11 mouse cellular contexts compared by ENCODE assay signal in the genomic region with DNA sequence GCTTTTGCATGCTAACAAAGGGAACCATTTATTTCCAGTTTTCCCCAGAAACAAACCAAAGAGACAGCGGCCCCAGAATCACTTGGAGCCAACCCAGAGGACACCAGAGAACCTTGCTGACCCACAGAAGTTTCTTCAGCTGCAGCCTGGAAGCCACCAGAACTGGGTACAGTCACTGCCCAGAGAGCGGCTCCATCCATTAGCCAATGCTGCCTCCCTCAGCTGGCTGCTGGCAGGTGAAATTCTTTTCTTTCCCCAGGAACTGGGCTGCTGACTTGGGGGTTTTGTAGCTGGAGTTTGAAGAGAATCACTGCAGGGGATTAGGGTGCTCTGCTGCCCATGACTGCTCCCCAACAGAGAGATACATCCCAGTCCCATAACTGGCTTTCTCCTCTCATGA.
DNase-seq lines count a peak whose midpoint lies in the region; ATAC-seq and TF ChIP-seq lines count a peak whose summit lies in the region.
"Had no signal": no experiment of that assay in that cellular context is flagged by ENCODE, and none has a peak within 500 bp of the region (broad histone marks: within the 10 kb centered on the region; RNA-seq: fewer than 3 reads in every experiment).

No protein-coding gene starts in this region.

- 63% methylated on average over 2 of the region's 2 CpGs for WGBS in forebrain, postnatal 0 days
- WGBS in forebrain, embryonic 11.5 days: 73% methylated on average over 2 of the region's 2 CpGs
- 89% methylated on average over 2 of the region's 2 CpGs for WGBS in lung, adult 2 months

- H3K4me2 ChIP-seq in forebrain, postnatal 0 days (ENCODE audit: low read depth): no peak overlapping the region
- no peak overlapping the region for H3K4me2 ChIP-seq in forebrain, embryonic 11.5 days (ENCODE audit: low read depth, low read length, severe bottlenecking)
- H3K4me2 ChIP-seq: hindbrain, embryonic 15.5 days; liver, embryonic 13.5 days; neural tube, embryonic 13.5 days had no signal

- H3K4me1 ChIP-seq in forebrain, postnatal 0 days (ENCODE audit: insufficient read depth): no peaks in the 10 kb centered on the region
- no peaks in the 10 kb centered on the region for H3K4me1 ChIP-seq in forebrain, embryonic 11.5 days (replicated peaks; ENCODE audit: control insufficient read depth, insufficient read depth, low read length)
- no peaks in the 10 kb centered on the region for H3K4me1 ChIP-seq in lung, adult 2 months (ENCODE audit: control insufficient read depth, insufficient read depth, low read length)
- H3K4me1 ChIP-seq: hindbrain, embryonic 15.5 days; liver, embryonic 13.5 days; neural tube, embryonic 13.5 days had no signal

- no peak overlapping the region for H3K27ac ChIP-seq in forebrain, postnatal 0 days (ENCODE audit: low read depth, low read length)
- no peak overlapping the region for H3K27ac ChIP-seq in forebrain, embryonic 11.5 days (ENCODE audit: low read depth, low read length)
- H3K27ac ChIP-seq: hindbrain, embryonic 15.5 days; liver, embryonic 13.5 days; neural tube, embryonic 13.5 days had no signal

- TF ChIP-seq CTCF in forebrain, postnatal 0 days (IDR thresholded peaks at IDR 0.05; ENCODE audit: low read depth): peak; percentile 66
- TF ChIP-seq CTCF in lung, adult 2 months (IDR thresholded peaks at IDR 0.05; ENCODE audit: insufficient read depth, low read length): peak; percentile 27; the same call in 1 of the 2 replicates

- ATAC-seq in forebrain, postnatal 0 days: no peak
- no peak for ATAC-seq in forebrain, embryonic 11.5 days (replicated peaks; ENCODE audit: low FRiP score)

- H3K27me3 ChIP-seq in forebrain, postnatal 0 days (ENCODE audit: insufficient read depth, low read length): no peaks in the 10 kb centered on the region
- no peaks in the 10 kb centered on the region for H3K27me3 ChIP-seq in forebrain, embryonic 11.5 days (ENCODE audit: control insufficient read depth, insufficient read depth, low read length)
- H3K27me3 ChIP-seq: hindbrain, embryonic 15.5 days; liver, embryonic 13.5 days had no signal

- no peaks in the 10 kb centered on the region for H3K9me3 ChIP-seq in forebrain, postnatal 0 days (ENCODE audit: low read length)
- no peaks in the 10 kb centered on the region for H3K9me3 ChIP-seq in forebrain, embryonic 11.5 days (ENCODE audit: control insufficient read depth, low read length)
- H3K9me3 ChIP-seq: hindbrain, embryonic 15.5 days; liver, embryonic 13.5 days; neural tube, embryonic 13.5 days had no signal

- H3K9ac ChIP-seq in forebrain, postnatal 0 days: no peak overlapping the region
- H3K9ac ChIP-seq in forebrain, embryonic 11.5 days (ENCODE audit: low read length): no peak overlapping the region
- H3K9ac ChIP-seq: hindbrain, embryonic 15.5 days; liver, embryonic 13.5 days; neural tube, embryonic 13.5 days had no signal

- TF ChIP-seq POLR2A in lung, adult 2 months (IDR thresholded peaks at IDR 0.05; ENCODE audit: borderline replicate concordance, extremely low read depth, low read depth, low read length): no peak

- peak; percentile 51 for DNase-seq in forebrain, postnatal 0 days
- no peak for DNase-seq in forebrain, embryonic 11.5 days (ENCODE audit: low spot score)
- no peak for DNase-seq in lung, adult 2 months
- DNase-seq in lung, postnatal 36 days: no peak
- DNase-seq in embryo, embryonic 10.5 days (ENCODE audit: low spot score): peak; percentile 39
- DNase-seq in lung, postnatal 4 days: peak; percentile 22 to 28
- DNase-seq in urinary bladder, postnatal 36 days (ENCODE audit: low spot score in 2 of 2): no peak
- DNase-seq in adrenal gland, adult 8-10 months: no peak
- DNase-seq: liver, embryonic 13.5 days had no signal

- no peaks in the 10 kb centered on the region for H3K36me3 ChIP-seq in forebrain, postnatal 0 days (ENCODE audit: insufficient read depth)
- H3K36me3 ChIP-seq in forebrain, embryonic 11.5 days (ENCODE audit: control insufficient read depth, insufficient read depth, low read length): no peaks in the 10 kb centered on the region
- H3K36me3 ChIP-seq: hindbrain, embryonic 15.5 days; liver, embryonic 13.5 days; neural tube, embryonic 13.5 days had no signal

- no peak overlapping the region for H3K4me3 ChIP-seq in forebrain, postnatal 0 days (ENCODE audit: low read depth, low read length)
- H3K4me3 ChIP-seq in forebrain, embryonic 11.5 days (ENCODE audit: low read depth, low read length): no peak overlapping the region
- H3K4me3 ChIP-seq in lung, adult 2 months (replicated peaks; ENCODE audit: extremely low read depth, low read depth, low read length): no peak overlapping the region
- H3K4me3 ChIP-seq: hindbrain, embryonic 15.5 days; liver, embryonic 13.5 days; neural tube, embryonic 13.5 days had no signal

Comparison
In these comparisons a context has a peak if more than half of its experiments do, and no peak if none do; other contexts are left out.
1. DNase-seq: peak in forebrain, postnatal 0 days (single experiment), embryo, embryonic 10.5 days (single experiment) and lung, postnatal 4 days (2 of 2); none in forebrain, embryonic 11.5 days (single experiment), lung, adult 2 months (single experiment), lung, postnatal 36 days (single experiment), urinary bladder, postnatal 36 days (0 of 2) and adrenal gland, adult 8-10 months (single experiment).